Mouse (Mus musculus): ENCODE measurements at regions not wholly inside any gene's neighbourhood (a gene's known extent, or its start where the extent isn't known, plus 50 kb on each side); places are given as distances from the start of the nearest gene placed in this dataset.

DNA sequence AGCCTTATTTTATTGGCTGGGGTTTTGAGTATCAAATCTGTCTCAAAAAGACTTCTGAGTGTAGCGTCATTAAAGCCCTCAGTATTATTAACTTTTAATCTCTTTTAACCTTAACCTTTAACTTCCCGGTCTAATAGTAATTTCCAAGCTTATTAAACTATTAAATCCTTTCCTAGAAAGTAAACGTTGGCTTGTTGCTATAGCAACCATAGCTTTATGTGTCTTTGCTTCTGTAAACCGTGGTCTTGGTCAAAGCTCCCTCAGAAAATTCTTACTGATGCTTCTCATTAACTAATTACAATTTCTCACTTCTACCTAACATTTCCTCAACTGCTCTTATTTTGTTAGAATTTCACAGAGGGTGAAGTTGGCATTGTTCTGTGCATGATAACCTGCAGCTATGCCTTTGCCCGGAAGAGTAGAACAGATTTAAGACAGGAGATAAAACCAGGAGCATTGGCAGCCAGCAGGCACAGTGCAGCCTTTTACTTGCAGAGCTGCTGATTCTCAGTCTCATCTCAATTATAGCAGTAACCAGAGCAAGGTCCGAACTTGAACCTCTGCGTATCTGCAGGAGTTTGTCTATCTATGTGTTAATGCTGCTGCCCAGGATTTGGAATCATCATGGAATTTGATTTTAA lies 165.9 kb downstream of the Slc39a8 start:
- TF ChIP-seq TCF12 (IDR thresholded peaks at IDR 0.05; ENCODE audit: insufficient read depth, poor library complexity, severe bottlenecking) (no peak), CEBPB (IDR thresholded peaks at IDR 0.05; ENCODE audit: insufficient read depth, poor library complexity, severe bottlenecking) (no peak), POLR2A (IDR thresholded peaks at IDR 0.05; ENCODE audit: insufficient read length, low read depth) (no peak), REST (IDR thresholded peaks at IDR 0.05; ENCODE audit: insufficient read depth, insufficient read length) (no peak), MAX (IDR thresholded peaks at IDR 0.05; ENCODE audit: low read depth) (no peak), USF1 (IDR thresholded peaks at IDR 0.05; ENCODE audit: low read depth) (no peak), POLR2AphosphoS2 (IDR thresholded peaks at IDR 0.05; ENCODE audit: insufficient read length, low read depth) (no peak), MYOD1 (IDR thresholded peaks at IDR 0.05; ENCODE audit: control insufficient read depth in 1 of 3, insufficient read length in 2 of 3, low read depth in 2 of 3) (no peak), E2F4 (IDR thresholded peaks at IDR 0.05; ENCODE audit: insufficient read depth) (no peak), TCF3 (IDR thresholded peaks at IDR 0.05; ENCODE audit: insufficient read length, low read depth) (no peak)
